Mouse (Mus musculus): ENCODE results near the gene Rxfp4. TPM values are rescaled to one million over a fixed set of nuclear protein-coding genes. Genes with fewer than 3 reads are reported as not detected.

Gene Rxfp4
- polyA plus RNA-seq, 1 experiment from 2014 or later: not detected

GRCm38 (mm10) chr3:88683814-88684213 lies 30.9 kb upstream of the Rxfp4 start:
- Histone ChIP-seq H3K4me2 (replicated peaks) (no peak overlapping the region), H3K27ac (replicated peaks) (no peak overlapping the region), H3K27me3 (no peaks in the 10 kb centered on the region), H3K4me1 (peaks cover 24% of the 10 kb centered on the region), H3K9me3 (no peaks in the 10 kb centered on the region), H3K36me3 (peaks cover 6% of the 10 kb centered on the region), H3K9ac (replicated peaks) (no peak overlapping the region), H3K4me3 (no peak overlapping the region)
- ATAC-seq (replicated peaks): no peak
- WGBS: 92% methylated on average over 2 of the region's 2 CpGs

- Histone ChIP-seq H3K4me3 (peak overlapping the region; percentile 27), H3K27me3 (no peaks in the 10 kb centered on the region), H3K9me3 (no peaks in the 10 kb centered on the region), H3K9ac (replicated peaks) (peak overlapping the region; percentile 43; the same call in 1 of the 2 replicates), H3K4me2 (replicated peaks) (peak overlapping the region; percentile 55), H3K4me1 (peaks cover 6% of the 10 kb centered on the region), H3K36me3 (no peaks in the 10 kb centered on the region), H3K27ac (replicated peaks) (no peak overlapping the region)
- peak; percentile 55 for ATAC-seq (replicated peaks)
- WGBS: 11% methylated on average over 11 of the region's 11 CpGs
Measured at GRCm38 (mm10) chr3:88677399-88677798, 24.5 kb upstream of the Rxfp4 start.

GRCm38 (mm10) chr3:88664095-88664494 lies 11.2 kb upstream of the Rxfp4 start:
- WGBS: 90% methylated on average over 4 of the region's 4 CpGs
- Histone ChIP-seq H3K27ac (replicated peaks) (no peak overlapping the region), H3K36me3 (no peaks in the 10 kb centered on the region), H3K27me3 (no peaks in the 10 kb centered on the region), H3K9me3 (no peaks in the 10 kb centered on the region), H3K4me1 (no peaks in the 10 kb centered on the region), H3K4me2 (replicated peaks) (no peak overlapping the region), H3K4me3 (no peak overlapping the region), H3K9ac (replicated peaks) (no peak overlapping the region)
- no peak for ATAC-seq (replicated peaks)

- WGBS: 56% methylated on average over 6 of the region's 6 CpGs
- no peak for ATAC-seq (replicated peaks)
Measured at GRCm38 (mm10) chr3:88659798-88660197, 6.9 kb upstream of the Rxfp4 start.

GRCm38 (mm10) chr3:88658441-88659127 lies 5.6 kb upstream of the Rxfp4 start:
- 78% methylated on average over 5 of the region's 5 CpGs for WGBS
- Histone ChIP-seq H3K4me1 (no peaks in the 10 kb centered on the region), H3K4me2 (replicated peaks) (no peak overlapping the region), H3K27me3 (no peaks in the 10 kb centered on the region), H3K27ac (replicated peaks) (no peak overlapping the region), H3K36me3 (no peaks in the 10 kb centered on the region), H3K9ac (replicated peaks) (no peak overlapping the region), H3K9me3 (no peaks in the 10 kb centered on the region), H3K4me3 (no peak overlapping the region)
- ATAC-seq (replicated peaks): no peak

More at GRCm38 (mm10) chr3:88659798-88660197, 6.9 kb upstream of the Rxfp4 start:
- Histone ChIP-seq H3K4me3 (no peak overlapping the region), H3K9me3 (no peaks in the 10 kb centered on the region), H3K9ac (replicated peaks) (no peak overlapping the region), H3K4me2 (replicated peaks) (no peak overlapping the region), H3K27ac (replicated peaks) (no peak overlapping the region), H3K36me3 (no peaks in the 10 kb centered on the region), H3K27me3 (no peaks in the 10 kb centered on the region), H3K4me1 (no peaks in the 10 kb centered on the region)

- Histone ChIP-seq H3K36me3 (no peaks in the 10 kb centered on the region), H3K9ac (replicated peaks) (no peak overlapping the region), H3K4me1 (no peaks in the 10 kb centered on the region), H3K4me3 (no peak overlapping the region), H3K27ac (replicated peaks) (no peak overlapping the region), H3K27me3 (no peaks in the 10 kb centered on the region), H3K9me3 (no peaks in the 10 kb centered on the region), H3K4me2 (replicated peaks) (no peak overlapping the region)
- ATAC-seq (replicated peaks): no peak
- 81% methylated on average over 8 of the region's 8 CpGs for WGBS
Measured at GRCm38 (mm10) chr3:88655619-88656018, 2.7 kb upstream of the Rxfp4 start.

- H3K4me2 ChIP-seq (replicated peaks): no peak overlapping the region
- H3K27me3 ChIP-seq: no peaks in the 10 kb centered on the region
- no peak overlapping the region for H3K4me3 ChIP-seq
- H3K36me3 ChIP-seq: no peaks in the 10 kb centered on the region
- no peaks in the 10 kb centered on the region for H3K4me1 ChIP-seq
- H3K9ac ChIP-seq (replicated peaks): no peak overlapping the region
- WGBS: 91% methylated on average over 4 of the region's 4 CpGs
- ATAC-seq (replicated peaks): no peak
- no peak overlapping the region for H3K27ac ChIP-seq (replicated peaks)
- H3K9me3 ChIP-seq: no peaks in the 10 kb centered on the region
Measured at GRCm38 (mm10) chr3:88654621-88655020, 1.7 kb upstream of the Rxfp4 start.

- H3K9me3 ChIP-seq: no peaks in the 10 kb centered on the region
- no peak for ATAC-seq (replicated peaks)
Measured at GRCm38 (mm10) chr3:88653516-88654370, 801 bp upstream of the Rxfp4 start.

GRCm38 (mm10) chr3:88651669-88652618 lies 998 bp downstream of the Rxfp4 start:
- Histone ChIP-seq H3K4me3 (no peak overlapping the region), H3K27me3 (no peaks in the 10 kb centered on the region), H3K9ac (replicated peaks) (no peak overlapping the region), H3K9me3 (no peaks in the 10 kb centered on the region), H3K4me1 (no peaks in the 10 kb centered on the region), H3K36me3 (peaks cover 15% of the 10 kb centered on the region), H3K4me2 (replicated peaks) (no peak overlapping the region), H3K27ac (replicated peaks) (no peak overlapping the region)
- ATAC-seq (replicated peaks): no peak
- 85% methylated on average over 18 of the region's 18 CpGs for WGBS

More at GRCm38 (mm10) chr3:88653516-88654370, 801 bp upstream of the Rxfp4 start:
- Histone ChIP-seq H3K27me3 (no peaks in the 10 kb centered on the region), H3K9ac (replicated peaks) (no peak overlapping the region), H3K4me2 (replicated peaks) (no peak overlapping the region), H3K36me3 (no peaks in the 10 kb centered on the region), H3K27ac (replicated peaks) (no peak overlapping the region), H3K4me3 (no peak overlapping the region), H3K4me1 (no peaks in the 10 kb centered on the region)
- WGBS: 87% methylated on average over 6 of the region's 6 CpGs

GRCm38 (mm10) chr3:88650713-88651504 lies 2.0 kb downstream of the Rxfp4 start:
- H3K27me3 ChIP-seq: no peaks in the 10 kb centered on the region
- H3K36me3 ChIP-seq: peaks cover 26% of the 10 kb centered on the region
- no peak overlapping the region for H3K9ac ChIP-seq (replicated peaks)
- no peaks in the 10 kb centered on the region for H3K9me3 ChIP-seq
- H3K4me2 ChIP-seq (replicated peaks): no peak overlapping the region
- WGBS: 77% methylated on average over 13 of the region's 13 CpGs
- no peak overlapping the region for H3K27ac ChIP-seq (replicated peaks)
- no peaks in the 10 kb centered on the region for H3K4me1 ChIP-seq
- no peak overlapping the region for H3K4me3 ChIP-seq
- ATAC-seq (replicated peaks): no peak

GRCm38 (mm10) chr3:88649967-88650366 lies 3.0 kb downstream of the Rxfp4 start:
- 97% methylated on average over 13 of the region's 13 CpGs for WGBS
- Histone ChIP-seq H3K27me3 (no peaks in the 10 kb centered on the region), H3K4me2 (replicated peaks) (no peak overlapping the region), H3K9me3 (no peaks in the 10 kb centered on the region), H3K36me3 (peaks cover 34% of the 10 kb centered on the region), H3K4me3 (no peak overlapping the region), H3K27ac (replicated peaks) (no peak overlapping the region), H3K9ac (replicated peaks) (no peak overlapping the region), H3K4me1 (no peaks in the 10 kb centered on the region)
- no peak for ATAC-seq (replicated peaks)
